Mouse (Mus musculus) v-Abl transformed pro-B cells (cell line): ENCODE data around the gene Ifna4.
"Not testable (repeated sequence)": the region's sequence is repeated elsewhere in the genome, so short reads cannot be mapped to it uniquely, and the experiment has no call there.

Experiments used
- in situ Hi-C, 2 experiments: fragments of 400-800 bp; cut with MboI; formaldehyde crosslinking; loops; one replicate each; pipeline ENCODE4 v1.15.1; 2025; ENCODE audit not compliant: unreplicated experiment in 2 of 2

Ifna4 gene

DNA sequence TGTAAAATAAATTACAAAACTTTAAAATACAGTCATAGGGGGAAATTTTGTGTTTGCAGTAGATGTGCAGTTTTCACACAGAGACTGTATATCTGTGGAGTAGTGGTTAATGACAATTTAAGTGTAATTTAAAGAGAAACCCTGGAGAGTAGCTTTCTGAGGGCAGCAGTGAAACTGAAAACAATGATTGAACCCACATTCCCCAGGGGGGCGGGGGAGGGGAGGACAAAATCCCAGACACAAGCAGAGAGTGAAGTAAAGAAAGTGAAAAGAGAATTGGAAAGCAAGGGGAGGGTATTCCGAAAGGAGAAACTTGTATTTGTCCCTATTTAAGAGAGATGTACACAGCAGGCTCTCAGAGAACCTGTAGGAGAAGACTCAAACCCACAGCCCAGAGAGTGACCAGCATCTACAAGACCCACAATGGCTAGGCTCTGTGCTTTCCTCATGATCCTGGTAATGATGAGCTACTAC lies at the start of gene Ifna4:
Ifna4 (plus strand) TSS at position 424 of the 474 bp plus-strand sequence.
- in situ Hi-C loops, result no loop called here

DNA sequence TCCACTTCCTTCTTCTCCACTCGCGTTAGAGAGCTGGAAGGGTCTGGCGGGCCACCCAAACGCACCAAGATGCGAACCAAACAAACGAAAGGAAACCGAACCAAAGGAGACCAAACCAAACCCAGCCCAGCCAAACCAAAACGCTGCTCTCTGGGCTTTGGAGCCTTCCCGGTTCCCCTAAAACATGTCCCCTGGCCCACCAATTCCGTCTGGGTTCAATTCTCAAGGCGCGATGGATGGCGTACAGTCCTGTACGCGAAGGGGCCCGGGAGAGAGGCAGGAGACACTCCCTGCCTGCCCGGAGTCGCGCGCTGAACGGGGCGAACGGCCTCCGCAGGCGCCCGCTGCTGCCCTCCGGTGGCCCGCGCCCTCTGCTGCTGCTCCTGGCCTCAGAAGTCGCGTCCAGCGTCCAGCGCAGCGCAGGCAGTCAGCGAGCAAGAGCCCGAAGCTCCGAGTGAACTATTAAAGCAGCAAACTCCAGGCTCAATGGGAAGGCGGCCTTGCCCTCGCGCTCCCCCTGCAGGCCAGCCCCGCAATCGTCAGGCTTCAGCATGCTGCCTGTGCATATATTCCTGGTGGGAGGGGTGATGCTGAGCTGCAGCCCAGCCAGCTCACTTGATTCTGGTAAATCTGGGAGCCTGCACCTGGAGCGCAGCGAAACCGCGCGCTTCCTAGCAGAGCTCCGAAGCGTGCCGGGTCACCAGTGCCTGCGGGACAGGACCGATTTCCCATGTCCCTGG lies 47.6 kb upstream of the Ifna4 start, which contains the start of gene Gm13275:
Gm13275 (plus strand) TSS at position 552 of the 740 bp plus-strand sequence.
- in situ Hi-C loops, result not testable (repeated sequence)

DNA sequence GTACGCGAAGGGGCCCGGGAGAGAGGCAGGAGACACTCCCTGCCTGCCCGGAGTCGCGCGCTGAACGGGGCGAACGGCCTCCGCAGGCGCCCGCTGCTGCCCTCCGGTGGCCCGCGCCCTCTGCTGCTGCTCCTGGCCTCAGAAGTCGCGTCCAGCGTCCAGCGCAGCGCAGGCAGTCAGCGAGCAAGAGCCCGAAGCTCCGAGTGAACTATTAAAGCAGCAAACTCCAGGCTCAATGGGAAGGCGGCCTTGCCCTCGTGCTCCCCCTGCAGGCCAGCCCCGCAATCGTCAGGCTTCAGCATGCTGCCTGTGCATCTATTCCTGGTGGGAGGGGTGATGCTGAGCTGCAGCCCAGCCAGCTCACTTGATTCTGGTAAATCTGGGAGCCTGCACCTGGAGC lies 44.6 kb upstream of the Ifna4 start, which contains the start of gene Gm13279:
Gm13279 (plus strand) TSS at position 301 of the 400 bp plus-strand sequence.
- in situ Hi-C loops, result not testable (repeated sequence)

DNA sequence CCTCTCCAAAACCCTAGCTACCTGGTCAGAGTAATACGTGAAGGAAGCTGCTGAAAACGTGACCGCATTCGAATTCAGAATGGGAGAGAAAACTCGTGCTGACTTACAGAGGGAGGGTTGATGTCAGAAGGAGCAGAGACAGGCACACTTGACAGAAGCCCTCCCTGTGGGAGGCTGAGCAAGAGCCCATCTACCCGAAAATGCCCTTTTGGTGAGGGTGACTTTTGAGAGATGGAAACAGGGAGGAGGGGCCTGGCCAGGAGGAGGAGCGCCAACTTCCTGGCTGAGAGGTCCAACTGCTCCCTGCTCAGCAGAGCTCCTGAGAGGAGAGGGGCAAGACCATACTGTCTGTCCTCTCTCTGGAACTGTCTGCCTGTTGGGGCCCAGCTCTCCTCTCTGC lies 42.3 kb upstream of the Ifna4 start, which contains the start of gene Gm13285:
Gm13285 (plus strand) TSS at position 301 of the 400 bp plus-strand sequence.
- in situ Hi-C loops, result not testable (repeated sequence)

DNA sequence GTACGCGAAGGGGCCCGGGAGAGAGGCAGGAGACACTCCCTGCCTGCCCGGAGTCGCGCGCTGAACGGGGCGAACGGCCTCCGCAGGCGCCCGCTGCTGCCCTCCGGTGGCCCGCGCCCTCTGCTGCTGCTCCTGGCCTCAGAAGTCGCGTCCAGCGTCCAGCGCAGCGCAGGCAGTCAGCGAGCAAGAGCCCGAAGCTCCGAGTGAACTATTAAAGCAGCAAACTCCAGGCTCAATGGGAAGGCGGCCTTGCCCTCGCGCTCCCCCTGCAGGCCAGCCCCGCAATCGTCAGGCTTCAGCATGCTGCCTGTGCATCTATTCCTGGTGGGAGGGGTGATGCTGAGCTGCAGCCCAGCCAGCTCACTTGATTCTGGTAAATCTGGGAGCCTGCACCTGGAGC lies 38.7 kb upstream of the Ifna4 start, which contains the start of gene Gm13287:
Gm13287 (plus strand) TSS at position 301 of the 400 bp plus-strand sequence.
- in situ Hi-C loops, result loop anchor here (25.0 kb wide), 1 partner anchor 116 kb away; the partner anchor contains the start of genes Ifna16 (in 2 of the 2), Ifna2 (in 2 of the 2) and Ifnab (in 2 of the 2)

DNA sequence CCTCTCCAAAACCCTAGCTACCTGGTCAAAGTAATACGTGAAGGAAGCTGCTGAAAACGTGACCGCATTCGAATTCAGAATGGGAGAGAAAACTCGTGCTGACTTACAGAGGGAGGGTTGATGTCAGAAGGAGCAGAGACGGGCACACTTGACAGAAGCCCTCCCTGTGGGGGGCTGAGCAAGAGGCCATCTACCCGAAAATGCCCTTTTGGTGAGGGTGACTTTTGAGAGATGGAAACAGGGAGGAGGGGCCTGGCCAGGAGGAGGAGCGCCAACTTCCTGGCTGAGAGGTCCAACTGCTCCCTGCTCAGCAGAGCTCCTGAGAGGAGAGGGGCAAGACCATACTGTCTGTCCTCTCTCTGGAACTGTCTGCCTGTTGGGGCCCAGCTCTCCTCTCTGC lies 36.4 kb upstream of the Ifna4 start, which contains the start of gene Gm13288:
Gm13288 (plus strand) TSS at position 301 of the 400 bp plus-strand sequence.
- in situ Hi-C loops, result loop anchor here (25.0 kb wide), 1 partner anchor 118 kb away; the partner anchor contains the start of genes Ifna16 (in 2 of the 2), Ifna2 (in 2 of the 2) and Ifnab (in 2 of the 2)

DNA sequence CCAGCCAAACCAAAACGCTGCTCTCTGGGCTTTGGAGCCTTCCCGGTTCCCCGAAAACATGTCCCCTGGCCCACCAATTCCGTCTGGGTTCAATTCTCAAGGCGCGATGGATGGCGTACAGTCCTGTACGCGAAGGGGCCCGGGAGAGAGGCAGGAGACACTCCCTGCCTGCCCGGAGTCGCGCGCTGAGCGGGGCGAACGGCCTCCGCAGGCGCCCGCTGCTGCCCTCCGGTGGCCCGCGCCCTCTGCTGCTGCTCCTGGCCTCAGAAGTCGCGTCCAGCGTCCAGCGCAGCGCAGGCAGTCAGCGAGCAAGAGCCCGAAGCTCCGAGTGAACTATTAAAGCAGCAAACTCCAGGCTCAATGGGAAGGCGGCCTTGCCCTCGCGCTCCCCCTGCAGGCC lies 35.9 kb upstream of the Ifna4 start:
- in situ Hi-C loops, result loop anchor here (25.0 kb wide), 1 partner anchor 118 kb away; the partner anchor contains the start of genes Ifna16 (in 2 of the 2), Ifna2 (in 2 of the 2) and Ifnab (in 2 of the 2)

DNA sequence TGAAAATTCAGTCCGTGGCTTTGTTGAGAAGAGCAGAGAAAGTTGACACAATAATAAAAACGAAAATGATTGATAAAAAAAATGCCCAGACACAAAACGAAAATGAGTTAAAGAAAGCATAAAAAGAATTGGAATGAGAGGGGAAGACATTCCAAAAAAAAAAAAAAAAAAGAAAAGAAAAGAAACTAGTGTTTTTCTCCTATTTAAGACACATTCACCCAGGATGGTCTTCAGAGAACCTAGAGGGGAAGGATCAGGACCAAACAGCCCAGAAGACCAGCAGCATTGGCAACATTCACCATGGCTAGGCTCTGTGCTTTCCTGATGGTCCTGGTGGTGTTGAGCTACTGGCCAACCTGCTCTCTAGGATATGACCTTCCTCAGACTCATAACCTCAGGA lies 25.7 kb upstream of the Ifna4 start, which contains the start of gene Ifna7:
Ifna7 (plus strand) TSS at position 301 of the 400 bp plus-strand sequence.
- in situ Hi-C loops, result loop anchor here (25.0 kb wide), 1 partner anchor 129 kb away; the partner anchor contains the start of genes Ifna16 (in 2 of the 2), Ifna2 (in 2 of the 2) and Ifnab (in 2 of the 2)

DNA sequence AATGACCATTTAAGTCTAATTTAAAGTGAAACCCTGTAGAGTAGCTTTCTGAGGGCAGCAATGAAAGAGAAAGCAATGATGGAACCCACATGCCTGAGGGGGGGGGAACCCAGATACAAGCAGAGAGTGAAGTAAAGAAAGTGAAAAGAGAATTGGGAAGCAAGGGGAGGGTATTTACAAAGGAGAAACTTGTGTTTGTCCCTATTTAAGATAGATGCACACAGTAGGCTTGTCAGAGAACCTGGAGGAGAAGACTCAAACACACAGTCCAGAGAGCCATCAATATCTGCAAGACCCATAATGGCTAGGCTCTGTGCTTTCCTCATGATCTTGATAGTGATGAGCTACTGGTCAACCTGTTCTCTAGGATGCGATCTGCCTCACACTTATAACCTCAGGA lies 22.0 kb upstream of the Ifna4 start, which contains the start of gene Ifna11:
Ifna11 (plus strand) TSS at position 301 of the 400 bp plus-strand sequence.
- in situ Hi-C loops, result loop anchor here (25.0 kb wide), 1 partner anchor 132 kb away; the partner anchor contains the start of genes Ifna16 (in 2 of the 2), Ifna2 (in 2 of the 2) and Ifnab (in 2 of the 2)

DNA sequence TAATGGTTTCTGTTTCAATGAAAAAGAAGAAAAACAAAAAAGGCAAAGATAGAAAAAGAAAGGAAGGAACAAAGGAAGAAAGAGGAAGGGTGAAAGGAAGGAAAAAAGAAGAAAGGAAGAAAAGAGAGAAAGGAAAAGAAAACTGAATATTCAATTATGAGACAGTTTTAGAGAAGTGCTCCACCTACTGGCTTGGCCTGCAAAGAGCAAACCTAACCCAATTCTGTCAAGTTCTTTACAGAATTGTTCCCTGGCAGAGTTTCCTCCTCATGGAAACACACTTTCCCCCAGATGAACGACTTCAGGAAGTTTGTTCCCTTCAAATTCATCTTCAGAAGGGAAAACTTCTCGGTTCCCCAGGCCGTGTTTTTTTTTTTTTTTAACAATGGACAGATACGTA lies 18.7 kb upstream of the Ifna4 start:
- in situ Hi-C loops, result loop anchor here (25.0 kb wide), 1 partner anchor 136 kb away; the partner anchor contains the start of genes Ifna16 (in 2 of the 2), Ifna2 (in 2 of the 2) and Ifnab (in 2 of the 2)

DNA sequence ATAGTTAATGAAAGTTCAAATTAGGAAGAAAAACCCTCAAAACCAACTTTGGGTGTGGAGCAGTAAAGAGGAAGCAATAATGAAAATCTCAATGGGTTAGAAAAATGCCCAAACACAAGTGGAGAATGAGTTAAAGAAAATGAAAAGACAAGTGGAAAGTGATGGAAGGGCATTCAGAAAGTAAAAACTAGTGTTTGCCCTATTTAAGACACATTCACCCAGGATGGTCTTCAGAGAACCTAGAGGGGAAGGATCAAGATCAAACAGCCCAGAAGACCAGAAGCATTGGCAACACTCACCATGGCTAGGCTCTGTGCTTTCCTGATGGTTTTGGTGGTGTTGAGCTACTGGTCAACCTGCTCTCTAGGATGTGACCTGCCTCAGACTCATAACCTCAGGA lies 14.5 kb upstream of the Ifna4 start, which contains the start of gene Ifna6:
Ifna6 (plus strand) TSS at position 301 of the 400 bp plus-strand sequence.
- in situ Hi-C loops, result not testable (repeated sequence)

DNA sequence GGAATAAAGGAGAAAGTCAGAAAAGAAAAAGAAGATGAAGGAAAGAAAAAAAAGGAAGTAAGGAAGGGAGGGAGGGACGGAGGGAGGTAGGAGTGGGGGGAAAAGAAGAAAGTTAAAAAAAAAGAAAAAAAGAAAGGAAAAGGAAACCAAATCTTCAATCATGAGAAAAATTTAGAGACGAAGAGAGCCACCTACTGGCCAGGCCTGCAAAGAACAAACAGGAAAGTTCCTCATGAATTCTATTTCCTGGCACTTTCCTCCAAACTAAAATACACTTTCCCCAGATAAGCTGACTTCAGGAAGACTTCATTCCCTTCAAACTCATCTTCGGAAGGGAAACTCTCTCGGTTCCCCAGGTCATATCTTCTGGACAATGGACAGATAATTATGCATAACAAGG lies 11.1 kb upstream of the Ifna4 start:
- in situ Hi-C loops, result no loop called here

DNA sequence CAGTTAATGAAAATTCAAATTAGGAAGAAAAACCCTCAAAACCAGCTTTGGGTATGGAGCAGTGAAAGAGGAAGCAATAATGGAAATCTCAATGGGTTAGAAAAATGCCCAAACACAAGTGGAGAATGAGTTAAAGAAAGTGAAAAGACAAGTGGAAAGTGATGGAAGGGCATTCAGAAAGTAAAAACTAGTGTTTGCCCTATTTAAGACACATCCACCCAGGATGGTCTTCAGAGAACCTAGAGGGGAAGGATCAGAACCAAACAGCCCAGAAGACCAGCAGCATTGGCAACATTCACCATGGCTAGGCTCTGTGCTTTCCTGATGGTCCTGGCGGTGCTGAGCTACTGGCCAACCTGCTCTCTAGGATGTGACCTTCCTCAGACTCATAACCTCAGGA lies 6.4 kb upstream of the Ifna4 start, which contains the start of gene Ifna5:
Ifna5 (plus strand) TSS at position 301 of the 400 bp plus-strand sequence.
- in situ Hi-C loops, result not testable (repeated sequence)

DNA sequence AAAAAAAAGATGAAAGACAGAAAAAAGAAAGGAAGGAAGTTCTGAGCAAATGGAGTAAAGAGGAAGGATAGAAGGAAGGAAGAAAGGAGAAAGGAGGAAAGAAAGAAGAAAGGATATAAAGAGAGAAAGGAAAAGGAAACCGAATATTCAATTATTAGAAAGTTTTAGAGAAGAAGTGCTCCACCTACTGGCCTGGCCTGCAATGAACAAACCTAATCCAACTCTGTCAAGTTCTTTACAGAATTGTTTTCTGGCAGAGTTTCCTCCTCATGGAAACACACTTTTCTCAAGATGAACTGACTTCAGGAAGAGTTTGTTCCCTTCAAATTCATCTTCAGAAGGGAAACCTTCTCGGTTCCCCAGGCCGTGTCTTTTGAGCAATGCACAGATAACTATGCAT lies 2.8 kb upstream of the Ifna4 start:
- in situ Hi-C loops, result no loop called here

DNA sequence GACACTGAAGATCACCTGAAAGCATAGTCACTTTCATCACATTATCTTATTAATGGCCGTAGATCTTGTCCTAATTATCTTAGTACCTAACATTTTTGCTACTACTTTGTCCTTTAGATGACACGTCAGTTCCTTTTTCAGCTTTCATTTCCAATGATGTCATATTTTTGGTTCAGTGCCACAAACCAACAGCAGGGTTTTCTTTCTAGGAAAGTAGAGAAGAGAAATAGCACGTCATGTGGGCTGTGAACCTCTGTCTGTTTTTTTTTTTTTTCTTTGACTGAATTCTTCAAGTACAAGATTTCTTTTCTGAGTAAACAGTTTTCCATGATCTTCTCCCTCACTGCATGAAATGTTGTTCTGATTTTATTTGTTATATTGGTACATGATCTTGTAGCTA lies 1.6 kb upstream of the Ifna4 start:
- in situ Hi-C loops, result no loop called here

DNA sequence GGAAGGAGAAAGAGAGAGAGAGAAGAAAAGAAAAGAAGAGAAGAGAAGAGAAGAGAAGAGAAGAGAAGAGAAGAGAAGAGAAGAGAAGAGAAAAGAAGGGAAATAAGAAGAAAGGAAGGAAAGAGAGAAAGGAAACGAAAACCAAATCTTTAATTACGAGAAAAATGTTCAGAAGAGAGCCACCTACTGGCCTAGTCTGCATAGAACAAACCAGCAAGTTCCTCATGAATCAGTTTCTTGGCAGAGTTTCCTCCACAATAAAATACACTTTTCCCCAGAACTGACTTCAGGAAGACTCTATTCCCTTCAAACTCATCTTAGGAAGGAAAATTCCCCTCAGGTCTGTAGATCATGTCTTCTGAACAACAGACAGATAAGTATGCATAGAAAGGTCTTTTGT lies 3.7 kb downstream of the Ifna4 start:
- in situ Hi-C loops, result no loop called here

DNA sequence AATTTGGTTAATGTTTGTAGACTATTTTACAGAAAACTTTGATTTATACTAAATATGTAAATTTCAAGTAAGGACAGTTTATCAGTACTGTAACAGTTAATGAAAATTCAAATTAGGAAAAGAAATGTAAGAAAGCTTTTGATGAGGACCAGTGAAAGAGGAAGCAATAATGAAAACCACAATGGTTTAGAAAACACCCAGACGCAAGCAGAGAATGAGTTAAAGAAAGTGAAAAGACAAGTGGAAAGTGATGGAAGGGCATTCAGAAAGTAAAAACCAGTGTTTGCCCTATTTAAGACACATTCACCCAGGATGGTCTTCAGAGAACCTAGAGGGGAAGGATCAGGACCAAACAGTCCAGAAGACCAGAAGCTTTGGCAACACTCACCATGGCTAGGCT lies 8.0 kb downstream of the Ifna4 start, which contains the start of gene Ifna1:
Ifna1 (plus strand) TSS at position 390 of the 400 bp plus-strand sequence.
- in situ Hi-C loops, result loop anchor here in 1 of 2 experiments (25.0 kb wide), 1 partner anchor 438 kb away; the partner anchor contains the start of gene Cdkn2a

DNA sequence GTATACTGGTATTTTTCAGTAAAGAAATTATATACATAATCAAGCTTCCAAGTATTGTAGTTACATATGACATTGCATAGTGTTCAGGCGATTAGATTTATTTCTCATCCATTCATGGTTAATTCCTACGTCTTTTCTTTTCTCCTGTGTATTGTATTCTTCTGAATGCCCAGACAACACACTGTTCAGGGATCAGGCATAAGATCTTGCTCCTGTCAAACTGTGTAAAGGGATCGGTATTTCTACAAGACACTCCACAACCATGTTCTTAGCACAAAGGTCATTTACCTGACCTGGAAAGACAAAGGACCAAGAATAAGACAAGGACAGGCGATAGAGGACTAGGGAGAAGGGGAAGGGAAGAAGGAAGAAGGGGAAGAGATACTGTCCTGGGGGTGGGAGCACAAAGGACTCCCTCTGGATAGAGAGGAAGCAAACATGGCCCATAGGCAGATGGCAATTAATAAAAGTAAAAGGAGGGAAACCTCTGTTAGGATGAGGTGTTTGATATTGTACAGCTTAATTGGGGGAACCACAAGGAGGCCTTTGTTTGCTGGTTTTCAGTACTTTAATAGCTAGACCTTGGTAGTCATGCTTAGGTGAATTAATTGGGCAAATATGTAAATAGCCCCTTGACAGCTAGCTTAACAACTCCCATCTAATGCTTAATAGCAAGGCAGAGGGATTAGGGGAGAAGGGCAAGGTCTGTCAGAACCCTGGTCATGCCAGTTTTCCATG lies 9.5 kb downstream of the Ifna4 start:
- in situ Hi-C loops, result loop anchor here in 1 of 2 experiments (25.0 kb wide), 1 partner anchor 436 kb away; the partner anchor contains the start of gene Cdkn2a

DNA sequence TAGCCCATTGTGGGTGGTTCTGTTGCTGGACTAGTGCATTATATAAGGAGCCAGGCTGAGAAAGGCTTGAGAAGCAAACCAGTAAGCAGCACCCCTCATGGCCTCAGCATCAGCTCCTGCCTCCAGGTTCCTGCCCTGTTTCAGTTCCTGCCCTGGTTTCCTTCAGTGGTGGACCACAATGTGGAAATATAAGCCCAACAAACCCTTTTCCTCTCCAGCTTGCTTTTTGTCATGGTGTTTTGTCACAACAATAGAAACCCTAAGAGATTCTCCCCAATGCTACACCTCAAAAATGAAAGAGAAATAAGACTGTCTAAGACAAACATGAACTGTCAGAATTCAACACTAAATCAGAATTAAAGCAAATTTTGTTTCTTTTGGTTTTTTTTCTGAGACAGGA lies 17.6 kb downstream of the Ifna4 start:
- in situ Hi-C loops, result loop anchor here in 1 of 2 experiments (25.0 kb wide), 1 partner anchor 428 kb away; the partner anchor contains the start of gene Cdkn2a
